Mouse (Mus musculus): ENCODE measurements around the gene Hacl1.
"Not testable (repeated sequence)": the region's sequence is repeated elsewhere in the genome, so short reads cannot be mapped to it uniquely, and the experiment has no call there.

The Hacl1 gene

DNA sequence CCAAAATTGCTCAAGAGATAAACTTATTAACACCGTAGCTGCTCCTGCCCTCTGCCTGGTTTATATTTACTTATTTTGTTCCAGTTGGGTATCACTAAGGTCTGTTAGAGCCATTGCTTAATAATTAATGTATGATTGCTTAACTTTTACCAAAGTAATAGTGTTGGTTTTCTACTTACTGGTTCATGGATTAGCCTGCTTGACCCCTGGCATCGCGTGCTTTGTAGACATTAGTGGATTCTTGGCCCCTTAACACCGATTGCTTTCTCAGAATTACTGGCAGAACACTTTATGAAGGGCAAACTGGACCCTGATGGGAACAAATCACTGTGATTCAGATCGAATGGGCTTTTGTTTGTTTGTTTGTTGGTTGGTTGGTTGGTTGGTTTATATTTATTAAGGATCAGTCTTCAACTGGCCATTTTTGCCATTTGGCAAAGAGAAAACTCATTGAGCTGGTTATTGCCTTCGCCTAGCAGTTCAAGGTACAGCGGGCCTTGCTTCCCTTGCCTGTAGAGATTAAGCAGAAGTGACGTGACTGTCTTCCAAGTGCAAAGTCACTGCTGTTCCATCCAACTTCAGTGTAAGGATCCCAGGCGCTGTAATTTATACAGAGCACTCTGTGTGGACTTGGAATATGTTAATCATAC lies 545 bp upstream of the Hacl1 start:
- no peak for DNase-seq (ENCODE audit: low spot score)

DNA sequence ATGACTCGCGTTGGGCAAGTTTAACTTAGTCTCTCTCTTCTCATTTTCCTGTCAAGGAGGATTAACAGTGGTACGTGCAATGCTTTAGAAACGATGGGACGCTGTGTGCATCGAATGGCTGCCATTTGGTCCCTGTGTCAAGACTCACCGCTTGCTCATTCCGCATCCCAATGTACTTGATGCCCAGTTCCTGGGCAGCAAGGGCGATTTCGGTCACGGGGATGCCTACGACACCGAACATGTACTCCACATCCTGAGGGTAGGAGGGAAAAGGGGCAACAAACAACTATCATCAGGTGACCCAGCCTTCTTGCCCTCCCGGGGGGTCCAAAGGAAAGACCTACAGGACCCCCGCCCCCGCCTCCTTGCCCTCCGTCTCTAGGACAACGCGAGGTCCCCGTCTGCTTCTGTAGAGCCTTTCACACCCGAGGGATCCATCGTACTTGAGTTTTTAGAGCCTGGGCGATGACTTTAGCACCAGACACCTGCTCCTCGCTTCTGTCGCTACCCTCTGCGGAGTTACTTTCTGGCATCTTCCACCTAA lies 668 bp downstream of the Hacl1 start, which contains the start of gene Gm49387:
Gene Gm49387, minus strand, starts transcription at position 533 of the 544 bp plus-strand sequence.
- no peak for DNase-seq (ENCODE audit: low spot score)

DNA sequence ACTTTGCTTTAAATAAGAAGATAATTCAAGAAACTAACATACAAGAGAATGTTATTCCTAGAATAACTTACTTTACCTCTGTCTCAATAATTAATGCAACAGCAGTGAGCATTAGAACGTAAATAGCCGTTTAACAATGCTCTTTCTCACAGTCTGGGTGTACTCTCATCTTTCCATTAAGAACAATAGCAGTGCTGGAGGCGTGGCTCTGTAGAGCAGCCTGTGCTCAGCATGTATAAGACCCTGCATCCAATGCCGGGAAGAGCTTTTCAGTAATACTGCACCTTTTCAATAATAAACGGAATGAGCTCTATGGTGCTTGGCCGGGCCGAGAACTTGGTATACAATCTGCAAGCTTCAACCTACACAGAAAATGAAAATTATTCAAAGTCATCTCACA lies 10.4 kb downstream of the Hacl1 start:
- no peak for DNase-seq (ENCODE audit: low spot score)

DNA sequence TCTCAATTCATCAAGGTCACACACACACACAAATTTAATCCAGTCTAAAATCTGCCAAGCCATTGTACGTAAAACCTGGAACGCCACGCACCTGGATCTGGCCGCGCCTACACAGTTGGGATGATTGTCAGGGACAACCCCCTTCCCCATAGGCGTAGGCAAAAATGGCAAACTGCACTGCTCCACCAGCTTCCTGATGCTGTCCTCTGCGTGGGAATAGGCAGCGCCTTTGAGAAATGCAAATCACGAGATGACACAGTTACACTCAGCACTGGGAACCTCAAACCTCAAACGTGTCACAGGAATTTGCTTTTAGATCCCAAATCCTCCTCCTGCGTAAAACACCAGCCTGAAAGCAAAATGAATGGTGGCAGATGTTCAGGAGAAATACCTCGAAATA lies 18.3 kb downstream of the Hacl1 start:
- DNase-seq (ENCODE audit: low spot score) = no peak

DNA sequence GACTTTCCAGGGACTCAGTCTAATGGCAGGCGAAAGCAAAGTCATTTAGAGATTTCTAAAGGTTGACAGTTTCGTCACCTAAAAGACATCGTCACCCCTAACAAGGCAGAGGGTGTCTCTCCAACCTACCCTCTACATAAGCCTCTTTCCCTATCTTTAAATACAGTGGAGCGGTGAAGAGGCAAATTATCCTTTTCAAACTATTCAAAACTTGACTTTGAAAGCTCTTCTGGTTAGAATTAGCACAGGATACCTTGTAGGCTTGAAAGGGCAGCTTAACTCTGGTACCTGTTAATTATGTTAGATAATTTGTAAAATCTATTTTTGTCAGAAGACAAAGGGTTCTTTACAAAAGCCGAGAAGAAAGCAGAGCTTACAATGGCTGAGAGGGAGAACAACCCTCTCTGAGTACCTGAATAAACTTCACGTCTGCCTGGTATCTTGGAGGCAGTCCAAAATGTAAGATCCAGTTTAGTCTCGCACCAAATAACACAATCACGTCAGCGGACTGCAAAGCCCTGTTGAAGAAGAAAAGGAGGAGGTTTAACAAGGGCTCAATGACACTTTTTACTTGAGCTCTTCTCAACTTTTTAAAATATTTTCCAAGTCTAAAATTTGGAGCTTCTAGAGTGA lies 20.4 kb downstream of the Hacl1 start:
- no peak for DNase-seq (ENCODE audit: low spot score)

DNA sequence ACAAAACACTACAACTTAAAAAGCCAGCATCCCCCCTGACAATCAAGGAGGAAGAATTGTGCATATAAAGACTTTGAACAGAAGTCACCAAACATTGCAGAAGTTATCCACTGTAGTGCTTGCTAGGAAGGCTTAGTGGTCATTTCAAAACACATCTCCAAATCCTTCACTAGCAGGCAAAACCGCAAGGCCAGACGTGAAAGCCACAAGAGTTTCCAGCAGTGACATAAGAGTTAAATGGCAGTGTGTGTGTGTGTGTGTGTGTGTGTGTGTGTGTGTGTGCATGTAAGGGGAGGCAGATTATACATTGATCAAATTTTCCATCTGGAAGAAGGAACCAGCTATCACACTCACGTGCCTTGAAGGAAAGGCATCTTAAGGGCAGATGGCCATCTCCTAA lies 23.1 kb downstream of the Hacl1 start:
- no peak for DNase-seq (ENCODE audit: low spot score)

DNA sequence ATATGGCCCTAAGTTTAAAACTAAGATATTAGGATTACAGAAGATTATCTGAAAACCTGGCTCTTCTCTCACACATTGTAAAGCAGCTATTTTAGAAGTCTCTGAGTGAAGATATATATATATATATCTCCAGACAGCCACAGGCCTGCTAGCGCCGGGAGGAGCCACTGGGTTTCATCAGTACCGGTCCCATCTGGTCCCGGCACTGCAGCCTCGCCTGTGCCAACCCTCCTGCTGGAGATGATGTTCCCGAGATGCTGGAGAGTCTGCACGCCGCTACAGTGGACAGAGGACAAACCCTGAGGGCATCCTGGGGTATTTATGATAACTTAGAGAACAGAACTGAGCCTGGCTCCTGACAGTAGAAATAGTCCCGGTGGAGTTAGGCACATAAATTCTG lies 23.9 kb downstream of the Hacl1 start:
- no peak for DNase-seq (ENCODE audit: low spot score)

DNA sequence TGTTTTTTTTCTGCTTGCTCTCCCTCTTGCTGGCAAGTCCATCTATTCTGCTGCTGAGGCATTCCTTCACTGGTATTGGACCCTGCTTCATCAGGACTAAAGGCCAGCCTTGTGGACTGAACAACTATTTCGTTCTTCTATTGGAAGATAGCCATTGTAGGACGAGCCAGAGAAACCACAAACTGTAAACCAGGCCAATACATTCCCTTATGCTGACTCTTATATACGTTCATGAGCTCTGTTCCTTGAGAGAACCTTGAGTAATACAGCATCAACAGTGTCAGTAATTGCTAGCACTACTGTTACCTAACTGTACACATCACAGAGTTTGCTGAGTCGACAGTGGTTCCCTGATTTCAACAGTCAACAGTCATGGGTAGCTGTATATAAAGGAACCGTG lies 27.4 kb downstream of the Hacl1 start:
- no peak for DNase-seq (ENCODE audit: low spot score)

DNA sequence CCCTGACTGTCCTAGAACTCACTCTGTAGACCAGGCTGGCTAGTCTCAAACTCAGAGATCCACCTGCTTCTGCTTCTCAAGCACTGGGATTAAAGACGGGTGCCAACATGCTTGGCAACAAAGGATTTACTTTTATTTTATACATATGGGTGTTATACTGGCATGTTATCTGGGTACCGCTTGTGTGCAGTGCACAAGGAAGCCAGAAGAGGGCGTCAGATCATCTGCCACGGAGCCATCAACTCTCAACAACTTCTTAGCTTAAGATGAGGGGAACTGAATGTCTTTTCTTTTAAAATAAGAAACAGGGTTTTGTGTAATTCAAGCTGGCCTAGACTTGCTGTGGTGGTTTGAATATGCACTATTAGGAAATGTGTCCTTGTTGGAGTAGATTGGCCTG lies 29.1 kb downstream of the Hacl1 start:
- DNase-seq (ENCODE audit: low spot score) = no peak

DNA sequence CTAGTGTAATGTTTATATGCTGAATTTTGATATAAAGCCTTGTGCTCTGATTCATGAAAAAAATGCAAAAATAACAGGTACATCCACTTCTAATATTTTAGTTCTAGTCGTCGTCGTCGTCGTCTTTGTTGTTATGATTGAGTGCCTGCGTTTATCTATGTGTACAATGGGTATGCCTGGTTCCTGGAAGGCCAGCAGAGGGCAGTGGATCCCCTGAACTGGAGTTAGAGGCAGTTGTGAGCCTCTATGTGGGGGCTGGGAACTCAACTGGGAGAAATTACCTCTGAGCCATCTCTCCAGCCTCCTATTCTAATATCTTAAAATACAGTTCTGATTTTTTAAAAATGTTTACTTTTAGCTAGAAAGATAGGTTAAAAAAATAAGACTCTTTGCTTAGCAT lies 35.6 kb downstream of the Hacl1 start:
- no peak for DNase-seq (ENCODE audit: low spot score)

DNA sequence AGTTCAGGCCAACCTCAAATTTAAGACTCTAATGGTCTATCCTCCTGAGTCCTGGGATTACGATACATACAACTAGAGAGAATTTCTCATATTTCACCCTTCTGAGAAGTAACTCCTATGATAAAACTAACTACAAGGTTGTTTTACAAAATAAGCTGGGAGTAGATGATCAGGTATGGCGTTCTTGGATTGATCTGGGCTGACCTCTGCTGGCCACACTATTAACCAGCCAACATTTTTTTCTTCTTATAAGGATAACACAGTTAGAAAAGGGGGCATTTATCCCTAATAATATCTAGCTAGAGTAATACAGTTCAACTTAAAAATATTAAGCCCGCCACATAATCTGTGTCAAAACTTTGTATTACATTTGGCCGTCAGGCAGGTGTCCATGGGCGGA lies 36.2 kb downstream of the Hacl1 start:
- no peak for DNase-seq (ENCODE audit: low spot score)

DNA sequence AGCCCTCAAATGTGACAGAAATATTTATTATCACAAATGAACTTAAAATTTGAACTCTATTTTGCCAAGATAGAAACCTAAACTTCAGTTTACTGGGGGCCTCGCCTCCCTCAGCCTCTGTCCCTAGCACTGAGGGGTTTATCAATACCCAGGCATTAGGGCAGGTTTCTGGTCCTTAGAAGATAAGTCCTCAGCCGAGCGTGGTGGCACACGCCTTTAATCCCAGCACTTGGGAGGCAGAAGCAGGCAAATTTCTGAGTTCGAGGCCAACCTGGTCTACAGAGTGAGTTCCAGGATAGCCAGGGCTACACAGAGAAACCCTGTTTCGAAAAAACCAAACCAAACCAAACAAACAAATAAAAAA lies 38.5 kb downstream of the Hacl1 start:
- DNase-seq (ENCODE audit: low spot score) = not testable (repeated sequence)

DNA sequence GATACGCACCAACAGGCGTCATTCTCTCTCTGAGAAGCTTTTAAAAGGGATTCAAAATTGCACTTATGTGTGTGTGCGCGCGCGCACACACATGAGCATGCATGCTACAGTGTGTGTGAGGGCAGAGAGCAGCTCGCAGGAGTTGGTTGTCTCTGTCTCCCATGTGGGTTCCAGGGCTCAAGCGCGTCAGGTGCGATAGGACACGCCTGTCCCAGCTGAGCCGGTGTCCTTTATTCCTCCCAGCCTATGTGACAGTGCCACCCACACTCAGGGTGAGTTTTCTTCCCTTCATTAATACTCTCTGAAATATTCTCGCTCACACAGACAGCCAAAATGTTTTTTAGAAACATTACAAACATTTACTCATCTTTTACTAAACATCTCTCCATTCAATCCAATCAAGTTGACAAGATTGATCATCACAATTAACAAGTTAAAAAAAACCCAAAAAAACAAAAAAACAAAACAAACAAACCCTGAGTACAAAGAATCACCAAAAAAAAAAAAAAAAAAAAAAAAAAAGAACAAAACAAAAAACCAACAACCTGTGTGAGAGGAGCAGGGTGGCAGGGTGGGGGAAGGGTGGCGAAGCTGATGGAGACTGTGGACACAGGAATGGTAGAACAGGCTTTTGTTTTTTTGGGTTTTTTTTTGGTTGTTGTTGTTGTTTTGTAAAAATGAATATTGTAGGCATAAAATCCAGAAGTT lies 39.0 kb downstream of the Hacl1 start:
- no peak for DNase-seq (ENCODE audit: low spot score)

DNA sequence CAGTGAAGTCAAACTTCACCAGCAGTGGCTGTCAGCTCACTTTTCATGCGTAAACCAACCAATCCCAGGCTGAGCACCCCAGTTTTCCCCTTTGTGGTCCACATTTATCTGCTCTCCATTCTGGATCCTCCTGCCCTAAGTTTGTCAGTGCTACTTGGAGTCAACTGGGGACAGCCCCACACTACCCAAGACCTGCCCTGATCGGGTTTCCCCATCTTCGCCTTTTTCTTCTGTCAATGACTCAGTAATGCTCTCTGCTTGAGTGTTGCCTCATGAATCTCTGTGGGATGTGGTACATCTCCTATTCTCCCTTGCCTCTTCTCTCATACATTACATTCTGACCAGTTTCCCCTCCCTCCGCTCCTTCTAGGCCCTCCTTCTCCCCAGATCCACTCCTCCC lies 43.6 kb downstream of the Hacl1 start:
- no peak for DNase-seq (ENCODE audit: low spot score)

DNA sequence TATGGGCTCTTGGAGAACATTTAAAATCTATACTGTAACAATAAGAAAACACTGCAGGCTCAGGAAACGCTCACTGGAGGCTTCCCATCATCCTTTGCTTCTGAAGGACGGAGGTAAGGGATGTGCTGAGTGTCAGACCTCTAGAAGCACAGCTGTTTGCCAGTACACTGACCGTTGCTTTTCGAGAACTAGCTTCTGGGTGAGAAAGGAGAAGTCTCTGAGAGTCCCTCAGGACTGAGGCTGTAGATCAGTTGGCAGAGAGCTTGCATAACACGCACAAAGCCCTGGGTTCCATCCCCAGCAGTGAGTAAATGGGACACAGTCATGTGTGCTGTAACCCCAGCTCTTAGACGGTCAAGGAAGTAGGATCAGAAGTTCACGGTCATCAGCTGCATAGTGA lies 44.7 kb downstream of the Hacl1 start:
- DNase-seq (ENCODE audit: low spot score) = no peak

DNA sequence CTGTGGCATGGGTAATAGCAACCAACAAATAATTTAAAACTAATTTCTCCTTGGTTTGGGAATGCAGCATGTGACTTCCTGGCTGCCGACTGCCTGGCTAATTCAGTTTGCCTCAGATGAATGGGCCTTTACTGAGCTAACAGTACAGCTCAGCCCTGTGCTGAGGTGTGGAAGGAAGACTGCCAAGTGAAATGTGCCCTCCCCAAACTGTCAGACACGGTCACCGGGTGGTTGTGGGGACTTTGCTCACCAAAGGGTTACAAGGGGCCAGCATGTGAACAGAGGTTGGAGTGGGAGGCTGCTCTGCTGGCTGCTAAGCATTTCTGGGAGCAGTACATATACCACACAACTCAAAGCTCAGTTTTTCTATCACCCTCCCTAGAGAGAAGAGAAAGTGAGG lies 46.4 kb downstream of the Hacl1 start:
- no peak for DNase-seq (ENCODE audit: low spot score)

DNA sequence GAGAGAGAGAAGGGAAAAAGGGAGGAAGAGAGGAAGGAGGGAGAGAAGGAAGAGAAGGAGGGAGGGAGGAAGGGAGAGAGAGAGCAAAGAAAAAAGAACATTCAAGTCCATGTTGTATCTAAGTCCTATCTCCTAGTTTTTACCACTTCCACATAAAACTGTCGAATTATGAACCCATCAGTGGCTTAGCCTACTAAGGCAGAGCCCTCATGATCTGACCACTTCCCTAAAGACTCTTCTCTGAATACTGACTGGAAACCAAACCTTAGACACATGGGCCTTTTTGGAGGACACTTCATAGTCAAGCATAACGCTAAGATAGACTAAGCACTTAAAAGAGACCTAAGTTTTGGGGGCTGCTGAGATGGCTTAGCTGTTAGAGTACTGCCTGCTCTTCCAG lies 48.0 kb downstream of the Hacl1 start:
- no peak for DNase-seq (ENCODE audit: low spot score)

DNA sequence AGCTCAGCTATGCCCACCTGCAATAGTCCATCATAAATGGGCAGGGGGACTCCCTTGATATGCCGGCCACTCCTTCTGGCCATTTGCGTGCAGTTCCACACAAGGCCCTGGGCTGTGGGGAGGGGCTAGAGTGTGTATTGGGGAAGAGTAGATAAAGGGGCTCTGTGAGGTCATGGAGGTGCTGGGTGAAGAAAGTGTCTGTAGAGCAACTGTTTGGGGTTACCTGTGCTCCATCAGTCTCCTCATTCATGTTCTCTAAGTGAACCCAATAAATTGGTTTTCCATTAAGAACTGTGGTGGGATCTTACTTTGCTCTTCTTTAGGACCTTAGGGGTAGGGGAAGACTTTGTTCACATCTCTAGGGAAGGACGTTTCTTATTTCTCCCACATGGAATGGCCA lies 49.8 kb downstream of the Hacl1 start, which contains the start of gene Colq:
Gene Colq, minus strand, starts transcription at position 101 of the 400 bp plus-strand sequence.
- DNase-seq (ENCODE audit: low spot score) = no peak

DNA sequence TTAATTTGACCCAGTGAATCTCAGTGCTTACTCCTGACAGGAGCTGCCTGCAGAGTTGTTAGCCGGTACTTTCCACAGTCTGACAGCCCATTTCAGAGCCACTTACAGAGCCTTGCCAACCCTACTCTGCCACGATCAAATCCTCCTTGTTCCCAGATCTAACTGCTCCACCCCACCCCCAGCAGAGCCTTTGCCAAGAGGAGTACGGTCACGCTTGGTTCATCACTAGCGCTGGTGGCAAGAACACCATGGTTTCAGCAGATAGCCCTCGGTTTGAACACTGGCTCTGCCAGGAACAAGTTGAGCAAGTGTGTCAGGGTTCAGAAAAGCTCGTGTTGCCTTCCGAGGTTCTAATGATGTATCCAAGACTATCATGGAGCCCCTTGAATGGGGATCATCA lies 54.6 kb downstream of the Hacl1 start:
- DNase-seq (ENCODE audit: low spot score) = no peak

DNA sequence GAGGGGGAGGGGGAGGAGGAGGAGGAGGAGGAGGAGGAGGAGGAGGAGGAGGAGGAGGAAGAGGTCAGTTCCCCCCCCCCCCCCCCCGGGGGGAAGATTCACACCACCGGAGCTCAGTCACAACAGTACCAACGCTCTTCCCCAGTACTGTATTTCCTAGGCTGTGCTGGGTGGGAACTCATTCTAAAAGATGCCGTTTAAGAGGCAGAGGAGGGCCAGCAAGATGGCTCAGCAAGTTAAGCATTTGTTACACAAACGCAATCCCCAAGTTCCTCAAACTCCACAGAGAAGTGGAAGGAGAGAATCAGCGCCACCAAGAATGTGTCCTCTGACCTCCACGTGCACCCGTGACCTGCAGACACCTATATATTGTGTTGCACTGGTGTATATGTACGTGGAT lies 58.0 kb downstream of the Hacl1 start:
- DNase-seq (ENCODE audit: low spot score) = no peak

DNA sequence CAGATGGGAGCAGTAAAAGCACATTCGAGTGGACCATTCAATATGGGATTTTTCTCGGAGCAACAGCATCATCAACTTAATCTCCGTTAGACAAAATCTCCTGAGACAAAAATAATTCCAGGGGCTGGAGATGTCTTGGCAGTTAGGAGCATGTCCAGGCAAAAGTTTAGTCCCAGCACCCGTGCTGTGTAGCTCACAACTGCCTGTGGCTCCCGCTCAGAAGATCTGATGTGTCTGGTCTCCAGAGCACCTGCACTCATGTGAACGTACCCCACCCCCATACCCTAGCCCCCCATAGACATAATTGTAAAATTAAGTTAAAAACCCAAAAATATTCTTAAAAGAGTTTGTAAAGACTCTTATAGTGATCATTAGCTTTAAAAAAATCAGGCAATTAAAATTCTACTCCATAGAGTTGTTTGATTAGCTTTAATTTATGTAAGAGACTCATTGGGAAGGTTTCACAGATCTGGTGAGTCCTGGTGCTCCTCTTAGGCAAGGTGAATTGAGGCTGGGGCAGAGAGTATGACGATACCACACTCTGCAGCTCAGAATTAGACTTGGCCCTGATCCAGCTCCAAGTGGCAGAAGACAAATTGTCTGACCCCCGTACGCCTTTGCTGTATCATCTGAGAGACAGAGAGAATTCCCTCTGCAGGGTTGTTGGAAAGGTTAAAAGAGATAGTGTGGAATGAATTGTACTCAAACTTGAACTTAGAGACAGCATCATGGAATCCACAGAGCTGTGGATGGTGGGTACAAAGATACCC lies 62.9 kb downstream of the Hacl1 start:
- DNase-seq (ENCODE audit: low spot score) = no peak
